Mouse (Mus musculus) yolk sac, embryonic 10.5 days (tissue): ENCODE results near the gene Kank4.
"Not testable (repeated sequence)": the region's sequence is repeated elsewhere in the genome, so short reads cannot be mapped to it uniquely, and the experiment has no call there.

Source experiments
- DNase-seq: peaks from one replicate; pipeline ENCODE4 v3.0.0-alpha.2; 2017; ENCODE audit warnings: low spot score

The Kank4 gene

DNA sequence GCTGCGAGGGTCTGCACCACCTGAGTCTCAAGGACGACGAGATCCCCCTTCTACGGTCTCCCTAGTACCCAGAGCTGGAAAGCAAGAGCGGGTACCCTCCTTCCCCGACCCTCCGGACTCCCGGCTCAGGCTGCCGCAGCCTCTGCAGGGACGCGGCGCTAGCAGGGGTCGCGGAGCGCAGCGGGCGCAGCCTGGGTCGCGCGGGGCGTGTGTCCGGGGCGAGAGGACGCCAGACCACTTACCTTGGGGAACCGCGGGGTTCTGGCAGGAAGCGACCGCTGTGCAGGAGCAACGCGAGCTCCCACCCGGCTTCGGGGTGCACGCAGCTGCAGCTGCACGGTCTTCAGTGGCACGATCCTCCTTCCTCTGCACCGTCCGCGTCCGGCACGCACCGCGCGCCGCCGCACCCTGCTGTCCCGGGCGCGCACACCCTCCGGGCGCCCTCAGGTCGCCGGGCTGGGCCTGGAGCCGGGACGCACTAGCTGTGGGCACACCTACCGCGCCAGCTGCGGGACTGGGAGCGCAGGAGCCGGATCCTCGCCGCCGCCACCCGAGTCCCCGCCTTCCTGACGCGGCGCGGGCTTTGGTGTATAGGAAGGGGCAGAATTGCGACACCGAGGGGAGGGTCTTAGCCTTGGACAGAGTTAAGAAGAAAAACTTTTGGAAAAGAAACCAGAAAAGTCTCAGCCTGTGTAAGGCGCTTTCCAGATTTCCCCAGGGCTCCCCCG is at the start of gene Kank4:
Kank4 (minus strand) TSS at position 354 of the 728 bp plus-strand sequence.
- DNase-seq = peak; percentile 55

DNA sequence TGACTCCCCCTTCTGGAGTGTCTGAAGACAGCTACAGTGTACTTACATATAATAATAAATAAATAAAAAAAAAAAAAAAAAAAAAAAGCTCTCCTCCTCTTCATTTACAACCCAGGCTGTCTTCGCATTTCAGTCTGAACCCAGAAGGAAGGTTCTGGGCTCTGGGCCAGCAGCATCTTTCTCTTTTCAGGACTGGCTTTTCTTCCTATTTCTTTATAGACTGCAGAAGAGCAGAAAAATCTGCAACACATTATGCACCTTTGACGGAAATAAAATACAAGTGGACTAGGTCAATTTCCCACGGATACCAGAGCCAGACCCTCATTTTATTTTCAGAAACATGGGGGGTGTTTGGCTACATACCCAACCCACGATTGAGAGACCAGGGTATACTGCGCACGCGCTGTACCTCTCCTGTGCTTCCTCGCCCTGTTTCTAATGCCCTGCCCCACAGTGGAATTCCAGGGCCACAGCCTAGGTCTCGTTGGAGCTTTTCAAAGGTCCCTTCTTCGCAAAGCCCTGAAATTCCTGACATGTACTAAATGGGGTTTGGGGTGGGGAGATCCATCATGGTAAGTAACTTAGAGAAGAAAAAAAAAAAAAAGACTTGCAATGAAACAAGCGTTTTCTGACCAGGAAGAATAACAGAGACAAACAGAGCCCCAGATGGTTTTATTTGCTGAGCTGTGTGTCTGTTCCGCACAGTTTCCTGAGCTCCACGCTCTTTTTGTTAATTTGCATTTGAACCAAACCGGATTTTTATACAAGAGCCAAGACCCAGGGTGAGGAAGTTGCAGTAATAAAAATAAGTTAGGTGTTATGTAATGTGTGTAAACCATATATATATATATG is 48.3 kb upstream of the Kank4 start:
- no peak for DNase-seq

- no peak for DNase-seq
Observed at GRCm38 (mm10) chr4:98864546-98864945, 47.2 kb upstream of the Kank4 start.

- DNase-seq = peak; percentile 54
Observed at GRCm38 (mm10) chr4:98864094-98864493, 46.8 kb upstream of the Kank4 start.

DNA sequence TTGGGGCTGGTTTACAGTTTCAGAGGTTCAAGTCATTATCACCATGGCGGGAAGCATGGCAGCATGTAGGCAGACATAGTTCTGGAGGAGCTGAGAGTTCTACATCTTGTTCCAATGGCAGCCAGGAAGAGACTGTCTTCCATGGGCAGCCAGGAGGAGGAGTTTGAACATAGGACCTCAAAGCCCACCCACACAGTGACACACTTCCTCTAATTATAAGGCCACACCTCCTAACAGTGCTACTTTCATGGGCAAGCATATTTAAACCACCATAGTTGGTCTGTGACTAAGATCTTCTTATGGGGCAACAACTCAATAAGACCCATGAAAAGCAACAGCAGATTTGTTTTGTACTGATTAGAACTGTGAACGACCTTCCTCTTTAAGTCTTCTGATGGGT is 46.1 kb upstream of the Kank4 start:
- no peak for DNase-seq

GRCm38 (mm10) chr4:98858151-98858855 is 41.0 kb upstream of the Kank4 start:
- no peak for DNase-seq

DNA sequence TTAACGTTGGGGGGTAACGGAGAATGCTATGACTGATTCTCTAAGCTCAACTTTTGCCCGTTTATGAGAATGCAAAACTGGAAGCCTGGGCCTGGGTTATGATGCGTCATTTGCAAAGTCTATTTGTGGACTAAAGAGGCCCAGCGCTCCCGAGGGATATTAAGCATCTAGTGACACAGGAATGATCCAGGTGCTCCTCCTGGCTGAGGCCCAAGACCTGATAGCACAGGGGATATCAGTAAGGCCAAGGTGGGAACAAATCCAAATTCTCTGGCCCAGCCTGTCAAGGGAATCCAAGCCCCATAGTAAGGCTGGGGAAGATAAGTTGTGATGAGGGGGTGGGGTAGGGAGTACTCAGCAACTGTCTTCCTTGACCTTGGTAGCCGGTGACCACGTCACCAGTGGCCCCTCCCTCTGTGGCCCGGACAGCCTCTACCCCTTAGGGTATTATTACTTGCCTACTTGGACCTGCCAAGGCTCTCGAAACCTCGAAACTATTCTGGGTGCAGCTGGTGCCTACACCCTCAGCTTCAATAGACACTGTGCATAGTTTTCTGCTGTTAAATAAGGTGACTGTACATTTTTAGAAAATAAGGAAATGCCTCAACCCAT is 39.8 kb upstream of the Kank4 start:
- no peak for DNase-seq

DNA sequence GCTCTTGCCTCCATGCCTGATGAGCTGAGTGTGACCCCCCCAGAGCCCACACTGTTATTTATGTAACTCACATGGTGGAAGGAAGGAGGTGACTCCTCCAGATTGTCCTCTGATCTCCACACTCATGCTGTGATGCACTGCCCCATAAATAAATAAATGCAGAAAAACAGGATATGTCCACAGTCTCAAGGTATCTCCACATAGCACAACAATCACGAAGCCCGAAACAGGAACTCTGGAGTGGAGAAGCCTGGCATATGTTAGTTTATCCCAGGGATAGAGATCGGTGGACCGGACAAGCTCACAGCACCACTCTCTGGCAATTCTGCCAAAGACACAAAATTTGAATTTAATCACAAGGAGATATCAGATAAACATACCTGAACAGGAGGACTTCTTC is 36.6 kb upstream of the Kank4 start:
- DNase-seq = no peak

DNA sequence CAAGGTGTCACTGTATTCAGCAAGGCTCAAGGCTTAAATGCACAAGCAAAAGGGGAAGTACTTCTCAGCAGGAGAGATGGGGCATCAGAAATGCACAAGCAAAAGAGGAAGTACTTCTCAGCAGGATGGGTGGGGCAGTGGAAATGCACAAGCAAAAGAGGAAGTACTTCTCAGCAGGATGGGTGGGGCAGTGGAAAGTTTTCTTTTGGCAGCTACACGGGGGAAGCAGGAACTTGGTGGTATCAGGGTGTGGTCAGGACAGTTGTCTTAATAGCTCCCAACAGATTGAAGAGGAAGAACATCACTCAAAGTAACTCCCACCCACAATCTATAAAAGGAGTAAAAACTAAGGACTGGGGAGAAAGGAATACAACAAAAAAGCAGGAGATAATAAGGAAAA is 33.1 kb upstream of the Kank4 start:
- DNase-seq = not testable (repeated sequence)

DNA sequence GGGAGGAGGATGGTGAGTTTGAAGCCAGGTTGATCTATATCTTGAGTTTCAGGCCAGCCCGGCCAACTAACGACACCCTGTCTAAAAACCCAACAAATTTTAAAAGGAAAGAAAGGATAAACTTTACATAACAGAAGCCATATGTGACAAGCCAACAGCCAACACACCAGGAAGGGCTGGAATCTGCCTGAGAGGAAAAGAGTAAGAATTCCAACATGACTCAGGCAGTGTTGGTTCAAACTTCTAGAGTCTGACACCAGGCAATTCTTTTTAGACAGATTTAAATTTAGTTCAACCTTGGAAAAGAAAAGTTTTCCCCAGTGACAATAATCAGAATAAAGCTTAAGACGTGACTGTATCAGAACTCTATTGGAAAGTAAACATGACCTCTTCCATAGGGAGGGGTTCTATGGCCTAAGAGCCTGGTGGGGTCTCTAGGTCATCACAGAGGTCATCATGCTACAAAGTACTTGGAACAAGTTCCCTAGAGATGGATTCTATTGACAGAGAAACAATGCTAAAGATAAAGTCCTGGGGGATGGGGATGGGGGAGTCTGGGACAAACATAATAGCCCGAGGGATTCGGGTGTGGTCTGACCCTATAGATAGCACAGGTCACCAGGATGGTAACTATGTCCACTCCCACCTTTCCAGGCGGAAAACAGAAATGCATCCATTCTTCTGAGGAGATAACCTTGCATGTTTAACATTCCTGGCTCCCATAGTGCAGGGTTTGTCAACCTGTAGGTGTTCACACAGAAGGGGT is 30.0 kb upstream of the Kank4 start:
- DNase-seq = peak; percentile 50

DNA sequence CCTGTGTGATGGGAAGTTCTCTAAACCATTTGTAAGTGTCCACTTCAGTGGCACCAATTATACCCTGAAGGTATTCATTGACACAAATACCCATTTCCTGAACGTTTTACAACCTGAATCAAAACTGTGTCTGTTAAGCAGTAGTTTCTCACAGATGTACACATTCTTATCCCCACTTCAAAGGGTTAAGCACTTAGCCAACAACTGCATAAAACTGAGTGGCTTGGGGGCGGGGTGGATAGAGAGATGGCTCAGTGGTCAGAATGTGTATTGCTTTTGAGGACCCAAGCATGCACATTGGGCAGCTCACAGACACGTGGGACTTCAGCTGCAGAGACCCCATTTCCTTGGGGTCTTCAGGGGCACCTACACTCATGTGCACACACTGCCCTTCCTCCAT is 29.1 kb upstream of the Kank4 start:
- no peak for DNase-seq

GRCm38 (mm10) chr4:98845687-98846125 is 28.4 kb upstream of the Kank4 start:
- peak; percentile 61 for DNase-seq

DNA sequence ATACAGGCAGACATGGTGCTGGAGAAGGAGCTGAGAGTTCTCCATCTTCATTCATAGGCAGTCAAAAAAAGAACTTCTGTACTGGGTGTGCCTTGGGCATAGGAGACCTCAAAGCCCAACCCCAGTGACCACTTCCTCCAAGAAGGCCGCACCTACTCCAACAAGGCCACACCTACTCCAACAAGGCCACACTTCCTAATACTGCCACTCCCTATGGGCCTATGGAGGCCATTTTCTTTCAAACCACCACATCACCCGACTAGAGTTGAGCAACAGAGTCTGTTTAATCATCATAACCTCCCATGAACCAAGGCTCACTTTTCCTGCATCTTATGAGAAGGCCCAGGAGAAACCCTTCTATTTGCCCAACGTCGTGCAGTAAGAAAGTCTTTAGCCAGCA is 27.9 kb upstream of the Kank4 start:
- DNase-seq = no peak

DNA sequence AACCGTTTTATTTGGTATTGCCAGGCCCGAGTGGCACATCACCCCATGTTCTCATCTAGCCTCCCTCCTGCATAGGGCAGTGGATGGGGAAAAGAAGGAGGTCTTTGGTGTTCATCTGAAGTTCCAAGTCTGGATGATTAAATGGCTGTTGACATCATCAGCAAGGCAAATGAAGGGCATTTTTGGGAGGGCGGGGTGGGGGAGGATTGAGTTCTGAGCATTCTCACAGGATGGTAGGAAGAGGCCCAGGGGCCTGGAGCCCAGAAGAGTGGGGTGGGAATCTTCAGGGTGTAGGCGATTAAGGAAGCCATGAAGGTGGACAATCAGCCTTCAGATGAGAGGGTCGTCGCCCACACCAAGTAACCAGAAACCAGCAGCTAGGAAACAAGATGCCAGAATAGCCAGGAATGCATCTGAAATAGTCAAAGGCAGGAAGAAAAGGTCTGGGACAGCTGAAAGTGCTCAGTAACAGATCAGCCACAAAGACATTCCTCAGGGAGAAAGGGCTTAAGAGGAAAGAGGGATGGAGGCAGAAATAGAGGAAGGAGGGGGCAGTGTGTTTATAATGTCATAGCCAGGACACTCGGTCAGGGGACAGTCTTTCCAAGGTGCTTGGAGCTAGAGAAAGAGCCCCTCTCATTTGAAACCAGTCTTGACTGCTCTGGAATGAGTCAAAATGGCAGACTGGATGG is 26.7 kb upstream of the Kank4 start:
- DNase-seq = no peak

DNA sequence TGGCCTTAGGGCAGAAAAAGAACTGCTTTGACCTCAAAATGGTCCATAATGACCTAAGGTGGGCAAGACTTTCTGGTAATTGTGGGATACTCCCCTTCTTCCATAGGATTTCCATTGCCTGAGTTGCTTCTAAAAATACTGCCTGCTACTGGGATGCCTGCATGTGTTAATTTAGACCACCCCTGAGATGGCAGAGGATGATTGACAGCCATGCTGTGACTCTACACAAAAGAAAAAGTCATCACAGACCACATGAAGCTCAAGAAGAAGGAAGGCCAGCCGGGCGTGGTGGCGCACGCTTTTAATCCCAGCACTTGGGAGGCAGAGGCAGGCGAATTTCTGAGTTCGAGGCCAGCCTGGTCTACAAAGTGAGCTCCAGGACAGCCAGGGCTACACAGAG is 23.9 kb upstream of the Kank4 start:
- not testable (repeated sequence) for DNase-seq

GRCm38 (mm10) chr4:98840526-98840925 is 23.2 kb upstream of the Kank4 start:
- no peak for DNase-seq

- DNase-seq = no peak
Observed at GRCm38 (mm10) chr4:98838913-98839312, 21.6 kb upstream of the Kank4 start.

GRCm38 (mm10) chr4:98837715-98838505 is 20.6 kb upstream of the Kank4 start:
- no peak for DNase-seq

GRCm38 (mm10) chr4:98836519-98836918 is 19.2 kb upstream of the Kank4 start:
- DNase-seq = no peak

- no peak for DNase-seq
Observed at GRCm38 (mm10) chr4:98834782-98835181, 17.4 kb upstream of the Kank4 start.
